Mouse (Mus musculus) forebrain, embryonic 10.5 days (tissue): ENCODE measurements around the gene Iqcd. TPM values are rescaled to one million over a fixed set of nuclear protein-coding genes. Genes with fewer than 3 reads are reported as not detected.

Experiments
- DNase-seq: peaks from one replicate; pipeline ENCODE4 v3.0.0-alpha.2; 2017; ENCODE audit warnings: low spot score; ENCODE audit errors: extremely low spot score
- H3K27ac ChIP-seq: fragments of 300-500 bp; sonication (generic); 2 replicates; pipeline ENCODE4 v1.5.1; 2016; ENCODE audit warnings: mild to moderate bottlenecking
- H3K27me3 ChIP-seq: fragments of 300-500 bp; sonication (generic); 2 replicates; pipeline ENCODE4 v1.6.1; 2016; ENCODE audit warnings: mild to moderate bottlenecking; ENCODE audit not compliant: poor library complexity, severe bottlenecking
- H3K36me3 ChIP-seq: fragments of 300-500 bp; sonication (generic); replicated peaks from 2 replicates; pipeline ENCODE4 v1.6.1; 2016; ENCODE audit warnings: mild to moderate bottlenecking, moderate library complexity
- H3K4me1 ChIP-seq: fragments of 300-500 bp; sonication (generic); 2 replicates; pipeline ENCODE4 v1.6.1; 2016
- H3K4me3 ChIP-seq: fragments of 300-500 bp; sonication (generic); 2 replicates; pipeline ENCODE4 v1.5.1; 2016; ENCODE audit warnings: mild to moderate bottlenecking, moderate library complexity
- H3K9me3 ChIP-seq: fragments of 300-500 bp; sonication (generic); 2 replicates; pipeline ENCODE4 v1.6.1; 2016; ENCODE audit warnings: mild to moderate bottlenecking, moderate library complexity
- WGBS: fragments of 180-500 bp; shearing (Covaris S2); methylation state at CpG from one replicate; pipeline ENCODE4 v1.1.7; 2016; 5-methylcytosine and 5-hydroxymethylcytosine counted together
- polyA plus RNA-seq: library from polyadenylated mRNA; unstranded; fragments of >200 nt; fragmentation: Nextera tagmentation; extraction: Ambion mirVana; gene quantifications from 2 replicates; pipeline ENCODE4 v1.2.1, GENCODE M21; 2016

Gene Iqcd
- polyA plus RNA-seq, 1 experiment from 2014 or later, result 0.84 TPM

- Histone ChIP-seq H3K27ac (no peak overlapping the region), H3K9me3 (no peaks in the 10 kb centered on the region), H3K36me3 (no peaks in the 10 kb centered on the region), H3K4me1 (peaks cover 15% of the 10 kb centered on the region), H3K27me3 (peaks cover 73% of the 10 kb centered on the region), H3K4me3 (no peak overlapping the region)
- WGBS, result 45% methylated on average over 12 of the region's 12 CpGs
- no peak for DNase-seq
Measured at GRCm38 (mm10) chr5:120647814-120648491, 59.1 kb downstream of the Iqcd start.

GRCm38 (mm10) chr5:120648569-120649373, 60.0 kb downstream of the Iqcd start, which contains the start of gene Rasal1:
Rasal1 (plus strand) TSS chr5:120648812.
- peaks cover 77% of the 10 kb centered on the region for H3K27me3 ChIP-seq
- H3K27ac ChIP-seq, result no peak within 1 kb of the TSS
- no peaks in the 10 kb centered on the region for H3K36me3 ChIP-seq
- no peaks in the 10 kb centered on the region for H3K9me3 ChIP-seq
- peak within 1 kb of the TSS; percentile 45 for H3K4me3 ChIP-seq
- DNase-seq, result peak; percentile 53
- 2% methylated on average over 50 of the region's 53 CpGs for WGBS
- H3K4me1 ChIP-seq, result peaks cover 15% of the 10 kb centered on the region

GRCm38 (mm10) chr5:120649374-120649933, 60.6 kb downstream of the Iqcd start:
- peak overlapping the region; percentile 45 for H3K4me3 ChIP-seq
- no peaks in the 10 kb centered on the region for H3K9me3 ChIP-seq
- H3K27me3 ChIP-seq, result peaks cover 77% of the 10 kb centered on the region
- 3% methylated on average over 21 of the region's 21 CpGs for whole genome bisulfite sequencing
- H3K27ac ChIP-seq, result no peak overlapping the region
- DNase-seq, result no peak
- no peaks in the 10 kb centered on the region for H3K36me3 ChIP-seq
- peaks cover 15% of the 10 kb centered on the region for H3K4me1 ChIP-seq

GRCm38 (mm10) chr5:120649938-120650337, 61.1 kb downstream of the Iqcd start:
- WGBS, result 24% methylated on average over 13 of the region's 13 CpGs
- peaks cover 15% of the 10 kb centered on the region for H3K4me1 ChIP-seq
- no peak overlapping the region for H3K4me3 ChIP-seq
- H3K36me3 ChIP-seq, result no peaks in the 10 kb centered on the region
- H3K27me3 ChIP-seq, result peaks cover 77% of the 10 kb centered on the region
- no peak for DNase-seq
- no peaks in the 10 kb centered on the region for H3K9me3 ChIP-seq
- H3K27ac ChIP-seq, result no peak overlapping the region

- Histone ChIP-seq H3K9me3 (no peaks in the 10 kb centered on the region), H3K4me3 (no peak overlapping the region), H3K27ac (no peak overlapping the region), H3K36me3 (no peaks in the 10 kb centered on the region), H3K27me3 (peaks cover 72% of the 10 kb centered on the region), H3K4me1 (peaks cover 15% of the 10 kb centered on the region)
- DNase-seq, result no peak
- 87% methylated on average over 5 of the region's 5 CpGs for WGBS
Measured at GRCm38 (mm10) chr5:120651230-120651629, 62.4 kb downstream of the Iqcd start.

- Histone ChIP-seq H3K4me3 (no peak overlapping the region), H3K4me1 (peaks cover 15% of the 10 kb centered on the region), H3K27ac (no peak overlapping the region), H3K27me3 (peaks cover 53% of the 10 kb centered on the region), H3K36me3 (no peaks in the 10 kb centered on the region), H3K9me3 (no peaks in the 10 kb centered on the region)
- DNase-seq, result no peak
- 82% methylated on average over 28 of the region's 28 CpGs for WGBS
Measured at GRCm38 (mm10) chr5:120652915-120653701, 64.3 kb downstream of the Iqcd start.

GRCm38 (mm10) chr5:120653873-120654272, 65.1 kb downstream of the Iqcd start:
- H3K4me1 ChIP-seq, result peaks cover 8% of the 10 kb centered on the region
- DNase-seq, result no peak
- 86% methylated on average over 2 of the region's 2 CpGs for WGBS
- H3K4me3 ChIP-seq, result no peak overlapping the region
- H3K36me3 ChIP-seq, result no peaks in the 10 kb centered on the region
- no peaks in the 10 kb centered on the region for H3K9me3 ChIP-seq
- H3K27me3 ChIP-seq, result peaks cover 46% of the 10 kb centered on the region
- no peak overlapping the region for H3K27ac ChIP-seq

GRCm38 (mm10) chr5:120656281-120656751, 67.5 kb downstream of the Iqcd start:
- 89% methylated on average over 12 of the region's 12 CpGs for WGBS
- H3K9me3 ChIP-seq, result no peaks in the 10 kb centered on the region
- H3K27me3 ChIP-seq, result peaks cover 21% of the 10 kb centered on the region
- no peak for DNase-seq
- peaks cover 5% of the 10 kb centered on the region; the same call in 1 of the 2 replicates for H3K4me1 ChIP-seq
- no peak overlapping the region for H3K4me3 ChIP-seq
- H3K36me3 ChIP-seq, result no peaks in the 10 kb centered on the region
- no peak overlapping the region for H3K27ac ChIP-seq

Other genes starting within 250 kb of the Iqcd start
- gene Lhx5, start 157.3 kb upstream of the Iqcd start, polyA plus RNA-seq, result 21.3 and 24.8 TPM in 2 replicates
- 9.3 and 10.2 TPM in 2 replicates for gene Sdsl, start 116.2 kb upstream of the Iqcd start, polyA plus RNA-seq
- gene Sds, start 112.5 kb upstream of the Iqcd start, polyA plus RNA-seq, result not detected in 2 replicates
- gene Plbd2, start 85.4 kb upstream of the Iqcd start, polyA plus RNA-seq, result 33.0 and 35.5 TPM in 2 replicates
- 3.7 and 4.4 TPM in 2 replicates for gene Slc8b1, start 77.8 kb upstream of the Iqcd start, polyA plus RNA-seq
- gene Tpcn1, start 343 bp upstream of the Iqcd start, polyA plus RNA-seq, result 10.7 and 11.7 TPM in 2 replicates
- gene Rita1, start 23.6 kb downstream of the Iqcd start, polyA plus RNA-seq, result 16.5 and 17.8 TPM in 2 replicates
- gene Ddx54, start 23.7 kb downstream of the Iqcd start, polyA plus RNA-seq, result 63.3 and 64.1 TPM in 2 replicates
- gene Cfap73, start 45.2 kb downstream of the Iqcd start, polyA plus RNA-seq, result not detected in 2 replicates
- gene Rasal1, start 59.8 kb downstream of the Iqcd start, polyA plus RNA-seq, result 0.21 and 0.24 TPM in 2 replicates
- 1.3 and 2.0 TPM in 2 replicates for gene Dtx1, start 122.9 kb downstream of the Iqcd start, polyA plus RNA-seq
- gene Oas2, start 160.8 kb downstream of the Iqcd start, polyA plus RNA-seq, result 0.11 TPM in 1 of 2 replicates, not detected in the other
- 0.07 and 0.14 TPM in 2 replicates for gene Oas3, start 188.6 kb downstream of the Iqcd start, polyA plus RNA-seq
- not detected in 2 replicates for gene Oas1e, start 206.5 kb downstream of the Iqcd start, polyA plus RNA-seq
- gene Oas1c, start 223.5 kb downstream of the Iqcd start, polyA plus RNA-seq, result 0.33 and 0.41 TPM in 2 replicates